Mouse (Mus musculus) adrenal gland, postnatal 10 days (tissue): ENCODE results near the gene Litaf. TPM values are rescaled to one million over a fixed set of nuclear protein-coding genes. Genes with fewer than 3 reads are reported as not detected.
A peak's percentile ranks its signal among the peaks of the same experiment; 100 is the strongest.

Source experiments
- DNase-seq: peaks from one replicate; pipeline ENCODE4 v3.0.0; 2021; ENCODE audit warnings: mixed read lengths
- total RNA-seq, 2 experiments: library from RNA; stranded (reverse); gene quantifications; 2 replicates each; pipeline ENCODE4 v1.2.3; 2021

Litaf gene
- total RNA-seq, 2 experiments from 2014 or later: 47.5 to 51.3 TPM

DNA sequence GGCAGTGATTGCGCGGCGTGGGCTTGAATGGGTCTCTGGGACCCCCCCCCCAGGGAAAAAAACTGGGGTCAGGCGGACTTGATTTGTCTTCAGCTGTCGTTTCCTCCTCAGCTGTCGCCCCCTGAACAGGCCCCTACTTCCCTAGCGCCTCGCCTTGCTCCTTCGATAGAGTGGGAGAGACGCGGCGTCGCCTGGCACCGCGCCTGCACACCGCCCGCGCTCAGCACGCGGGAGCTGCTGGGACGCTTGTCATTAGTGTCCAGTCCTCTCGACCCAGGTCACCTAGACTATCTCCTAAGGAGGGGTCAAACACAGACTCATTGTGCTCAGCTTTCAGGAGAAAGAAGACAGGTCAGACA is 855 bp upstream of the Litaf start:
- peak; percentile 74 for DNase-seq

- DNase-seq: no peak
Measured at GRCm38 (mm10) chr16:11065431-11065830, 526 bp downstream of the Litaf start.

- no peak for DNase-seq
Measured at GRCm38 (mm10) chr16:11064742-11065141, 1.2 kb downstream of the Litaf start.

GRCm38 (mm10) chr16:11064341-11064740 is 1.6 kb downstream of the Litaf start:
- DNase-seq: no peak

DNA sequence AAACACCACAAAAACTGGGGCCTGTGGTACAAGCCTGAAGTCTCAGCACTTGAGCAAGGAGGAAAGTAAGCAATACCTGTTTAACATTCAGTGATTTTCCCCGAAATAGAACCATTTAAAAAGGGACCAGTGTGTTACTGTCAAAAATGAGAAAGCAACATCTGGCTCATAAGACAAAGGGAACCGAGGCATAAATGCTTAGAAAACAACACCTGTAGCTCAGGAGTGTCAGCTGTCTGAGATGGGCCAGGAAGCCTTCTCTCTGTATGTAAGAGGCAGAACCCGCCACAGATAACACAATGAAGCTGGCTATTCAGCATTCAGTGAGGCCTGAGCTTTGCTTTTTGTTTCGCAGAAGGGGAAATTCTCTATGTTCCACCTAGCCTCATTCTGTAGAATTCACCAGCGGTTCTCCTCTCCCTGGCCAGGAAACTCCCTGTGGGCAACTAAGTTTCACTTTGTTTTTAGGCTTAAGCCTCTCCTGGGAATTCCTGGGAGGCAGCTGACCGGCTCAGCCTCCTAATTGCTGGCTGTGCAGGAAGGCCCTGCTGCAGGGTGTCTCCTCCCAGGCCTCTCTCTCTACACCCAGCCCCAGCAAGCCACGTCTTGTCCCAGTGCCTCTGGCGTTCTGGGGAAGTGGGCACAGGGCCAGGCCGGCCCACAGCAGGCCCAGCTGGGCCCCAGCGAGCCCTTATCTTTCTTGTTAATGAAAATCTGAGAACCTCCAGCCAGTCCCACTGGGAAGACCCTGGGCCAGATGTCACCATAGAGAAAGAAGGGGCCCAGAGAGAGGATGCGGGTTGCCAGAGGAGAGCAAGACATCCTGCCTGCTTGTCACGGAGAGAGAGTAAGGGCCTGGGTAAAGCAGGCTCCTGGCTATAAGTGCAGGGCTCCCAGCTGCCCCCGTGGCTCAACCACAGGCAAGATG is 2.9 kb downstream of the Litaf start:
- DNase-seq: peak; percentile 86

DNA sequence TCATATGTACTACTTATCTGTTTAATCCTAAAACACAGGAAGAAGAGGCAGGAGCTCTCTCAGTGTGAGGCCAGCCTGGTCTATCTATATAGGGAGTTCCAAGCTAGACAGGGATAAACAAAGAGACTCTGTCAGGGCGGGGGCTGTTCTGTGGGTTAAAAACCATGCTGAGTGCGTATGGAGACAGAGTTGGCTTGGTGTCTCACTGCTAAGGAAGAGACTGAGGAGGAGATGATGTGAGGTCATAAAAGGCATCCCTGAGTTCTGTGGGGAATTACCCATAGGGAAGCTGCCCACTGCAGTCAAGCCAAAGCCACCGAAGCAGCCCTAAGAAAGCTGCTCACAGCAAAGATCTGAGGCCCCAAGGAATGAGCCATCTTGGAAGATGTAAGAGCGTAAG is 5.3 kb downstream of the Litaf start, which contains the start of gene Snn:
TSS of gene Snn (plus strand) at position 301 of the 400 bp plus-strand sequence.
- DNase-seq: no peak

DNA sequence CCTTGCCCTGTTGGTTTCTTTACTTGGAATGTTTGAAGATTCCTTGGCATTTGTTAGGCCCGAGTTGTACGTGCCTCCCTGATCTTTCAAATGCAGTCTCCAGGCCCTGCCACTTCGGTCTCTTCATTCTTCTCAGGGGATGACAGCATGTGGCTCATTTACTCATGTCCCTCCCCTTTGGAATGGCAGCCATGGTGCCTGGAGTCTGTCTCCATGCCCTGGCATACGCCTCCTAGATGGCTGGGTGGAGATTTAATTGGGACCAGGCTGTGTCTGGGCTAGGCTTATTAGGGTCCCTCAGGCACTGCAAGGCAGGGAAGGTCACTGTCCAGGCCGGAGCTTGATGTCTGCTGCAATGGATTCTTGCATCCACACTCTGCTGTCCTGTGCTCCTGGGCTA is 10.0 kb downstream of the Litaf start:
- DNase-seq: no peak

DNA sequence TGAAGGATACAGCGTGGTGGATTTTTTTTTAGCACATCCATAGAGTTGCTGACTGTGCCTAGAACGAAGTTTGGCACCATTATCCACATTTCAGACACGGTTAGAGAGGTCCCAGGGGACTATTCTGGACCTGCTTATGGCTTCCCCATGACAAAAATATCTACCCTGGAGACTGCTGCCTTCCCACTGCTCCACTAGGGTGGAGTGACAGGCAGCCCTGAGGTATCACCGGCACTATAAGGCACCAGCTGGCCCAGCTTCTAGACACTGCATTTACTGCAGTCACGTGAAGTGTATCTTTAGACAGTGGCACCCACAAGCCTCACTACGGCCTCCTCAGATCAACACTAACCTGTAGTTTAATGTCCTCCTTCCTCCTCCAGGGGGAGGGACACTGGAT is 11.1 kb downstream of the Litaf start:
- DNase-seq: no peak

- no peak for DNase-seq
Measured at GRCm38 (mm10) chr16:11054409-11054808, 11.5 kb downstream of the Litaf start.

DNA sequence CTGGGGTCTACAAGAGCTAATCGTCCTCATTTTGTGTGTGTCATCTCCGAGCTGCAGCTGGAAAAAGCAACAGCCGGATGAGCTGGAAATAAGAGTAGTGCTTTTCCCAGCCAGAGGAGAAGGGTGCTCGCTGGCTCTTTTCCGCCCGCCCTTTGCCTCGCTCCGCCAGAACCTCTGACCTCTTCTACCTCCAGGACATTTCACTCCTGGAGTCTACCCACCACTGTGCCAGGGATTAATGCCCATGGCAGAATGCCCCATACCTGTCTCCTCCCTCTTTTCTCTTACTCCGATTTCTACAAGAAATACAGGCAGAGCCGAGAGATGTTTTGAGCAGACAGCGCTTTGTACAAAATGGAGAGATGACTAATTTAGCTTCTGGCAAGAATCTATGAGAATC is 14.8 kb downstream of the Litaf start:
- no peak for DNase-seq

GRCm38 (mm10) chr16:11050226-11050625 is 15.7 kb downstream of the Litaf start:
- no peak for DNase-seq

- no peak for DNase-seq
Measured at GRCm38 (mm10) chr16:11047130-11047529, 18.8 kb downstream of the Litaf start.

- no peak for DNase-seq
Measured at GRCm38 (mm10) chr16:11046437-11046836, 19.5 kb downstream of the Litaf start.

GRCm38 (mm10) chr16:11043239-11043638 is 22.7 kb downstream of the Litaf start:
- DNase-seq: no peak

DNA sequence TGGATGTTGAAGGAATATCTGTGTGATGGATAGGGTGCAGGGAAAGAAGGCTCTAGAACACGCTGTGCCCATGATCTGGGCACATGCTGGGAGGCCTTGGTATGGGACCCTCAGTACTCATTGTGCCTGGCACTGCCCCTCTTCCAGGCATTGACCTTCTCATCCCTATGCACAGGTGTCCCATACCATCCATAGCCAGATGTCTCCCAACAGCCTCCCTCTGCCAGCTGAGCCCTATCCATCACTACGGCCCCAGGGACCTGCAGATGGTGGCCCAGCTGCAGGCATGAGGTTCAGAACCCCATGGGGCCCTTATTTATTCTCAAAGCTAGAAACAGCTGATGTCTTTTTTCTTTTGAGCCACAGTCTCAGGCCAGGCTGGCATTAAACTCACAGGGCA is 25.4 kb downstream of the Litaf start:
- no peak for DNase-seq

DNA sequence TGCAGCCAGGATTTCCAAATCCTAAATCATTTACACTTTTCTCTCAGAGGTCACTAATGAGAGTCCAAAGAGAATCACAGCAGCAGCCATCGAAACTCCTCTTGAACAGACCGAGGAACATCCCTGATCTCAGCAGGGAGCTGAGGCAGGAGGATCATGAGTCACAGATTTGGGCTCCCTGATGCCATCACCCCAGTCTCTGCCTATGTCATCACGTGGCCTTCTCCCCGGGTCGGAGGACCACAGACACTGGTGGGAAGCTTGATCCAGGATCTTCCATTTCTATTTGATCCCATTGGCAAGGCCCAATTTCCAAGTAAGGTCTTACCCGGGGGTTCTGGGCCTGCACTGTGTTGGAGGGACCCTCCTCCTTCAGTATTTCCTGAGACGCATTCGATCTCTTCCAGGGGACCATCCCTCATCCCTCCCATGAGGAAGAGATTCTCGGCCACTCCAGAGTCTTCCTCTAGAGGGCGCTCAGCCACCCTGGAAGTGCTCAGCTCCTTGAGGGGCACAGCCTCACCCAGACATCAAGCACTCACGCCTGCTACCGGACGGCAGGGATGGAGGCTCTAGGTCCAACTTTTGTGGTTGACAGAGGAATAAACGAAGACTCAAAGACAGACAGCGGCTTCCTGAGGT is 30.0 kb downstream of the Litaf start:
- DNase-seq: peak; percentile 82

- no peak for DNase-seq
Measured at GRCm38 (mm10) chr16:11035273-11035672, 30.7 kb downstream of the Litaf start.

GRCm38 (mm10) chr16:11034193-11034803 is 31.7 kb downstream of the Litaf start:
- peak; percentile 90 for DNase-seq

DNA sequence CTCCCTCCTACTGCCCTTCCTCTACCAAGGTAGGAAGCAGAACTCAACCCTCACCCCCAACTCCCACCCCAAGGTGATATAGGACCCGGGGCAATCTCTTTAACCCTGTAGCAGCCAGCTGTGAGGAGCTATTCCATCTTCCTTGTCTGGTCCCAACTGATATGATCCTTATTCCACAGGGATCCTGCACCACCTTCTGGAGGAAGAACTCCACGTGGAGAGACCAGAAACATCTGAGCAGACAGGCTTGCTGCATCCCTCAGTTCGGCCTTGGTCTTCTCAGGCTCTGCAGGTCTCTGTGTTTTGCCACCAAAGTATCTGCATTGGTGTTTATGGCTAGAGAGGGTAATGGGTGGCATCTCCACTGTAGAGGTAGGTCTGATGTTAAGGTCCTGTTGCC is 34.6 kb downstream of the Litaf start:
- no peak for DNase-seq

GRCm38 (mm10) chr16:11030844-11031243 is 35.1 kb downstream of the Litaf start:
- DNase-seq: no peak

DNA sequence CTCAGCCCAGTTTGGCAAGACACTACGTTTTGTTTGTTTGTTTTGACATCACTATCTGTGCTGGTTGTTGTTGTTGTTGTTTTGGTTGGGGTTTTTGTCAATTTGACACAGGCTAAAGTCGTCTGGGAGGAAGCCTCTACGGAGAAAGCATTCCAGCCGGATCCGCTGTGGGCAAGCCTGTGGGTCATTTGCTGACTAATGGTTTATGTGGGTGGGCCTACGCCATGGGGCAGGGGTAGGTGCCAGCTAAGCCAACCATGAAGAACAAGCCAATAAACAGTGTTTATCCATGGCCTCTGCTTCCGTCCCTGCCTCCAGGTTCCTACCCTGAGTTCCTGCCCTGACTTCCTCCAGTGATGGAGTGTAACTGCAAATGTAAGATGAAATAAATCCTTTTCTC is 37.8 kb downstream of the Litaf start:
- no peak for DNase-seq

- no peak for DNase-seq
Measured at GRCm38 (mm10) chr16:11024841-11025240, 41.1 kb downstream of the Litaf start.

DNA sequence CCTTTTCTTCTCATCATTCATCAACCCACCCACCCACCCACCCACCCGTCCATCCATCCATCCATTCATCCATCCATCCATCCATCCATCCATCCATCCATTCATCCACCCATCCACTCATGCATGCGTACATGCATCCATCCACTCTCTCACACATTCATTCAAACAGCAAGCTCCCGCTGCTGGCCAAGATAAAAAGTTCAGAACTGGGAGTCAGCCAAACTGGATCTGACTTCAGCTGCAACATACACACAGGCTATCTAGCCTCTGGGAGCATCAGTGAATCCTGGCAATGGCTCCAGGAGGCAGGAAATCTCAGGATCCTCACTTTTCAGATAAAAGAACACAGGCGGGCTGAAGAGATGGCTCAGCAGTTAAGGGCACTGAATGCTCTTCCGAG is 42.3 kb downstream of the Litaf start:
- no peak for DNase-seq
